Mouse (Mus musculus) G1E (cell line): ENCODE results near the gene Rps6ka5. TPM values are rescaled to one million over a fixed set of nuclear protein-coding genes. Genes with fewer than 3 reads are reported as not detected.

ENCODE experiments used
- ATAC-seq: 2 replicates; pipeline ENCODE4 v1.8.0; 2016; ENCODE audit warnings: mild to moderate bottlenecking; ENCODE audit not compliant: insufficient number of reproducible peaks, poor library complexity, low FRiP score, severe bottlenecking; ENCODE audit errors: extremely low read depth
- DNase-seq: peaks from one replicate; pipeline ENCODE4 v3.0.0; 2012; ENCODE audit warnings: low spot score
- H3K27me3 ChIP-seq: 2 replicates; pipeline ENCODE4 v1.6.1; 2012; ENCODE audit warnings: mild to moderate bottlenecking, low read length, inconsistent platforms; ENCODE audit not compliant: insufficient read depth
- H3K36me3 ChIP-seq: replicated peaks from 2 replicates; pipeline ENCODE3; 2012; ENCODE audit warnings: mild to moderate bottlenecking, inconsistent platforms
- H3K4me1 ChIP-seq: 2 replicates; pipeline ENCODE4 v1.6.1; 2012; ENCODE audit warnings: low read depth, low read length, inconsistent platforms, mixed read lengths; ENCODE audit not compliant: insufficient read depth
- H3K4me3 ChIP-seq: 2 replicates; pipeline ENCODE4 v1.5.1; 2012; ENCODE audit warnings: low read depth, mild to moderate bottlenecking, inconsistent platforms, low read length, moderate library complexity, mixed read lengths
- H3K9me3 ChIP-seq: replicated peaks from 2 replicates; pipeline ENCODE4 v1.6.1; 2012; ENCODE audit warnings: inconsistent platforms
- CTCF ChIP-seq: IDR thresholded peaks from 2 replicates; pipeline ENCODE4 v1.5.1; 2012; ENCODE audit warnings: low read depth, low read length, inconsistent platforms, mixed read lengths
- GATA1 ChIP-seq: IDR thresholded peaks from 2 replicates; pipeline ENCODE4 v1.6.1; 2012; ENCODE audit warnings: borderline replicate concordance, low read length, inconsistent platforms, mixed read lengths
- GATA2 ChIP-seq: IDR thresholded peaks from 2 replicates; pipeline ENCODE4 v1.6.1; 2012; ENCODE audit warnings: low read depth, low read length, inconsistent platforms, borderline replicate concordance
- POLR2AphosphoS5 ChIP-seq: IDR thresholded peaks from 2 replicates; pipeline ENCODE4 v1.6.1; 2012; ENCODE audit warnings: low read depth, low read length, inconsistent platforms; ENCODE audit not compliant: insufficient replicate concordance
- TAL1 ChIP-seq: conservative IDR thresholded peaks from 2 replicates; pipeline ENCODE4 v1.6.1; 2012; ENCODE audit warnings: low read depth, low read length, inconsistent platforms, mixed read lengths
- polyA plus RNA-seq: library from polyadenylated mRNA; stranded (reverse); fragments of >175 nt; gene quantifications from 2 replicates; pipeline ENCODE4 v1.2.3, GENCODE M21; 2012
- total RNA-seq, 2 experiments: library from RNA; stranded (forward) in 1 of 2; stranded (reverse) in 1 of 2; fragments of 200-1000 nt in 1 of 2; fragments of >200 nt in 1 of 2; fragmentation: Nextera tagmentation in 1 of 2; gene quantifications; 2 replicates each; pipeline ENCODE4 v1.2.3; 2014 to 2017

Rps6ka5 gene
- total and polyA plus RNA-seq, 3 experiments = 12.6 to 52.2 (median 41.5) TPM

DNA sequence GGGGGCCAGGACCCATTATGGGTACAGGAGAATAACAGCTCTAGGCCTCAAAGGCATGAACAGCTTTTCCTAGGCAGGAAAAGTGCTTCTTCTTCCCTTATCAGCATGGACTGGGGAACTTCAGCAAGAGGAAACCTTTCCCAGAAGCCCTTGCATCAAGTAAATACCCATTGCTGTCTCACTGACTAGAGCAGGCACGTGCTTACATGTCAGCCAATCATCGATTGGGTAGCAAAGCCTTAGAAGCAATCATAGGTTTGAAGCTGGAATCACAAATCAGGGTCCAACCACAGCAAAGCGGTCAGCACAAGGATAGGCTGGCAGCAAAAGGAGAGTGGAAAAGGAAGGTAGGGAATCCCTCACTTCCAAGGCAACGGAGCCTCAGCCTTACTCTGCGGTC, 213.7 kb downstream of the Rps6ka5 start:
- H3K4me3 ChIP-seq = no peak overlapping the region
- H3K27me3 ChIP-seq = peaks cover 21% of the 10 kb centered on the region
- peaks cover 11% of the 10 kb centered on the region for H3K36me3 ChIP-seq
- H3K9me3 ChIP-seq = no peaks in the 10 kb centered on the region
- TF ChIP-seq GATA1 (no peak), GATA2 (no peak), CTCF (no peak), POLR2AphosphoS5 (no peak), TAL1 (no peak)
- H3K4me1 ChIP-seq = peaks cover 19% of the 10 kb centered on the region
- DNase-seq (no peak), ATAC-seq (no peak)

DNA sequence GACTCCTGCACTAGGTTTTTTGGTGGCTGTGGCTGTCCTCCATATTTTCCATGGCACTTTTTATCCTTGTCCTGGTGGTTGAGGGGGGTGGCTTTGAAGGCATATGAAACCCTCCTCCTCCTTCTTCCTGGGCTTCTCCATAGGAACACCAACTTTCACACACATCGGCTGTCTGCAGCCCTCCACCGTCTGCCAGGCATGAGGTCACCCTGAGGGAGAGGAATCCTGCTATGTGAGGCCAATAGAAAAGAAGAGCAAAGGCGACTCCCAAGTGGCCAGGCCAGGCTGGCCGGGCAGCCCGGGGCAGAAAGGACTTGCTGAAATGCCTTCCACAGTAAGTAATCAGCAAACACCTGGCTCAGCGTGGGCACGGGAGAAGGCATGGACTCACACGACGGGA, 214.1 kb downstream of the Rps6ka5 start:
- Histone ChIP-seq H3K36me3 (peaks cover 11% of the 10 kb centered on the region), H3K27me3 (peaks cover 17% of the 10 kb centered on the region), H3K4me1 (peaks cover 19% of the 10 kb centered on the region), H3K9me3 (no peaks in the 10 kb centered on the region), H3K4me3 (no peak overlapping the region)
- ATAC-seq (no peak), DNase-seq (no peak)
- TF ChIP-seq GATA2 (no peak), TAL1 (no peak), GATA1 (no peak), POLR2AphosphoS5 (no peak), CTCF (no peak)

GRCm38 (mm10) chr12:100509615-100510282, 217.0 kb downstream of the Rps6ka5 start:
- no peak for TF ChIP-seq TAL1
- TF ChIP-seq CTCF = no peak
- TF ChIP-seq GATA1 = no peak
- no peak for TF ChIP-seq POLR2AphosphoS5
- no peak for TF ChIP-seq GATA2
- Histone ChIP-seq H3K9me3 (no peaks in the 10 kb centered on the region), H3K4me1 (peaks cover 37% of the 10 kb centered on the region), H3K36me3 (peaks cover 14% of the 10 kb centered on the region), H3K27me3 (peaks cover 9% of the 10 kb centered on the region), H3K4me3 (no peak overlapping the region)
- no peak for ATAC-seq
- DNase-seq = no peak

DNA sequence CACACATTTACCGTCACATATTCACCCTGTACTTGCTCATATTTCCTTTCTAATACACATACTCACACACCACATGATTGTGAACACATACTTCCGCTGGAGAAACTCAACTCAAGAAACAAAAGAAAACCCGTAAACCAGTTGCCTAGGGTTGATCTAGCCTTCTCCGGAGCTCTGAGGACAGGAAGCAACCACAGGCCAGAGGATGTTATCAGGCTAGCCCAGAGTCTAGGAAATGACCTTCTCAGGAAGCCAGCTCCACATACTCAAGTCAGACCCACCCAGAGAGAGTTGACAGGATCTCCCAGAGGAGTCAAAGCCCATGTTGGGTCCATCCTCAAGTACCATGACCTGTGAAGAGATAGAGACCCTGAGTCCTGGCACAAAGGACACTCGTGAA, 218.1 kb downstream of the Rps6ka5 start:
- no peak for TF ChIP-seq GATA2
- no peak for TF ChIP-seq CTCF
- TF ChIP-seq TAL1 = no peak
- TF ChIP-seq GATA1 = no peak
- no peak for TF ChIP-seq POLR2AphosphoS5
- Histone ChIP-seq H3K4me1 (peaks cover 48% of the 10 kb centered on the region), H3K27me3 (peaks cover 13% of the 10 kb centered on the region), H3K9me3 (no peaks in the 10 kb centered on the region), H3K36me3 (peaks cover 14% of the 10 kb centered on the region), H3K4me3 (no peak overlapping the region)
- ATAC-seq = peak; percentile 64
- peak; percentile 26 for DNase-seq

DNA sequence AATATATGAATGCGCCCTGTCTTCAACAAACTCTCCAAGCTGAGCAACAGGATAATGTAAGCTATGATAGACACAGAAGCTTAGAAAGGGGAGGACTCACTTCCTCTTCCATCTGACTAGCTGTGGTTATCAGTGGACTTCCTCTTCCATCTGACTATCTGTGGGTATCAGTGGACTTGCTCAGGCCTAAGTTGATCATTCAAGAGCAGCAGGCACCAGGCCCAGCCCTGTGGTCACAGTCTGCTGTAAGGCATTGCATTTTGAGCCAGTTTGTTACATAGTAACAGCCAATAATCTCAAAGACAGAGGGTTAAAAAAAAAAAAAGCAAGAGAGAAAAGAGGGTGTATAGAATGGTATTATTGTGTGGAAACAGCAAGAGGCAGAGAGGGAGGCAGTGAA, 221.3 kb downstream of the Rps6ka5 start:
- TF ChIP-seq CTCF (no peak), POLR2AphosphoS5 (no peak), GATA2 (no peak), GATA1 (no peak), TAL1 (peak; percentile 60)
- no peak overlapping the region for H3K4me3 ChIP-seq
- ATAC-seq (peak; percentile 86), DNase-seq (peak; percentile 62)
- peaks cover 50% of the 10 kb centered on the region for H3K4me1 ChIP-seq
- H3K9me3 ChIP-seq = no peaks in the 10 kb centered on the region
- peaks cover 17% of the 10 kb centered on the region for H3K27me3 ChIP-seq
- peaks cover 4% of the 10 kb centered on the region for H3K36me3 ChIP-seq

DNA sequence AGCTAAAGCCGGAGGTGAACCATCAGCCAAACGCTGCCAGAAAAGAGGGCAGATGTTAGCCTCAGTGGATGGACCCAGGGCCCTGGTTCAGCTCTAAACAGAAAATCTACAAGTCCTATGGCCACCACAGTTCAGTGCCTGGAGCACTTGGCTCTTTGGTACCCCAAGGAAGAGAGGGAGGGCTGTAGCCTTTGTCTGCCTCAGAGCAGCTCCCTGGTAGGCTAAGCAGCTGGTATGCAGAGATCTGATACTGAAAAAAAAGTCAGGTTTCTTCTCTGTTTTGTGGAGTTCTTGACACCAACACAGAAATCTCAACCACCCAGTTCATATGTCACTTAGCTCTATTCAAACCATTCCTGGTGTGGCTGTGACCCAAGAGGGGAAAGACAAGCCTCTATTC, 222.2 kb downstream of the Rps6ka5 start:
- TF ChIP-seq CTCF = no peak
- TF ChIP-seq POLR2AphosphoS5 = no peak
- no peak for TF ChIP-seq GATA2
- TF ChIP-seq GATA1 = no peak
- no peak for TF ChIP-seq TAL1
- Histone ChIP-seq H3K9me3 (no peaks in the 10 kb centered on the region), H3K4me3 (no peak overlapping the region), H3K36me3 (peaks cover 8% of the 10 kb centered on the region), H3K4me1 (peaks cover 47% of the 10 kb centered on the region), H3K27me3 (peaks cover 14% of the 10 kb centered on the region)
- DNase-seq (no peak), ATAC-seq (no peak)
